Mouse (Mus musculus): ENCODE results near the gene Clic6.

The Clic6 gene

GRCm38 (mm10) chr16:92523351-92523750 lies 37.8 kb downstream of the Clic6 start:
- no peak for DNase-seq (ENCODE audit: low spot score in 2 of 2)

GRCm38 (mm10) chr16:92524651-92525050 lies 39.1 kb downstream of the Clic6 start:
- no peak for DNase-seq (ENCODE audit: low spot score in 2 of 2)

- no peak for DNase-seq (ENCODE audit: low spot score in 2 of 2)
These were observed 40.4 kb downstream of the Clic6 start for GRCm38 (mm10) chr16:92525919-92526318.

DNA sequence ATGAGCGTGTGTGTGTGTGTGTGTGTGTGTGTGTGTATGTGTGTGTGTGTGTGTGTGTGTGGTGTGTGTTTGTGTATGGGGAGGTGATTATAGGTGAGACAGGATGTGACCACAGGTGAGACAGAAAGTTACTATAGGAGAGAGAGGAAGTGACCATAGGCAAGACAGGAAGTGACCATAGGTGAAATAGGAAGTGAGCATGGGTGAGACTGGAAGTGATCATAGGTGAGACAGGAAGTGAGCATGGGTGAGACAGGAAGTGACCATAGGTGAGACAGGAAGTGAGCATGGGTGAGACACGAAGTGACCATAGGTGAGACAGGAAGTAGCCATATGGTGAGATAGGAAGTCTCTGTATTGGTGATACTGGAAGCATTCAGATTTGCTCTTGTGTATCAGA lies 49.7 kb downstream of the Clic6 start:
- DNase-seq (ENCODE audit: low spot score in 2 of 2): no peak

GRCm38 (mm10) chr16:92538356-92538755 lies 52.8 kb downstream of the Clic6 start:
- no peak for DNase-seq (ENCODE audit: low spot score in 2 of 2)

DNA sequence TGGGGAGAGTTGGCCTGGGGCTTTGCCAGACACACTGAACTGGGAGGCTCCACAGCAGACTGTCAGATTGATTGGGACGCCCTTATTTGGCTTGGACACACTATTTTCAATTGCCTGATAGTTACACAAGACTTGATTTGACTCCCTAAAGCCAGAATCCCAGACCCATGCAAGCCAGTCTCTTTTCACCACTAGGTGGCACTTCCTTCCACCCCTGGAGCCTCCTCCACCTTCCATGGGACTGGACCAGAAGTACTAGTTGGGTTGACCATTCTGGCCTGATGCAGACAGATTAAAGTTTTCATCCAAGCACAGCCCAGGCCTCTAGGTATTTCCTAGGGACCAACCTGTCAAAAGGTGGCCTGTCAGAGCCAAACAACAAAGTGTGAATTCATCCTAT lies 58.7 kb downstream of the Clic6 start:
- no peak for DNase-seq (ENCODE audit: low spot score in 2 of 2)

DNA sequence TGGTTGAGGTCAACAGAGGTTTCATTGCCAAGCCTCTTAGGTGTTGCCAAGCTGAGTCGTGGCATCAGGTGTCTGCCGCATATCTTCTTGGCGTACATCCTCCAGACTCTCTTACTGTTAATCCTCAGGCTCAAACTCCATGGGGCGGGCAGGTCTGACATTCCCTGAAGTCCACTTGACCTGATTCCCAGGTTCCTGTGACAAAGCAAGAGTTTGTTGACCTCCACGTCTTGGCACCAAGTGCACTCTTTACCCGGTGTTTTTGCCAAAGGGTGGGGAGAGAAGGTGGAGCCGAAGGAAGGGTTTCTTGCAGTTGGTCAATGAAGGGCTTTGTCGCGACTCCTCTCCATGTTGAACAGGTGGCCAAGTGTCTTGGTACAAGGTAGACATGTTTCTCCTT lies 63.1 kb downstream of the Clic6 start:
- no peak for DNase-seq (ENCODE audit: low spot score in 2 of 2)

- DNase-seq (ENCODE audit: low spot score in 2 of 2): no peak
These were observed 66.0 kb downstream of the Clic6 start for GRCm38 (mm10) chr16:92551266-92552105.

DNA sequence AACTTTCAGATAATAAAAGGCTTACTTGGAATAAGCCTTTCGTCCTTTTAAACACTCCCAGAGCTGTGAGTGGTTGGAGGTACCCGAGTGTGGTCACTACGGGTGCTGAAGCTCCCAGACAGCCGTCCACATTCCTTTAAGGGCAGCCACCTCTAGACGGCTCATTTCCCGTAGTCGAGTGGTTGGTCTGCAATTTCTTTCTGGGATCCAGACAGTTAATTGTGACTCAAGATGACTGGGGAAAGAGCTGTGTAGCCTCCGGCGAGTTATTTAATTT lies 66.5 kb downstream of the Clic6 start:
- DNase-seq (ENCODE audit: low spot score in 2 of 2): no peak

GRCm38 (mm10) chr16:92552858-92553257 lies 67.3 kb downstream of the Clic6 start:
- no peak for DNase-seq (ENCODE audit: low spot score in 2 of 2)

DNA sequence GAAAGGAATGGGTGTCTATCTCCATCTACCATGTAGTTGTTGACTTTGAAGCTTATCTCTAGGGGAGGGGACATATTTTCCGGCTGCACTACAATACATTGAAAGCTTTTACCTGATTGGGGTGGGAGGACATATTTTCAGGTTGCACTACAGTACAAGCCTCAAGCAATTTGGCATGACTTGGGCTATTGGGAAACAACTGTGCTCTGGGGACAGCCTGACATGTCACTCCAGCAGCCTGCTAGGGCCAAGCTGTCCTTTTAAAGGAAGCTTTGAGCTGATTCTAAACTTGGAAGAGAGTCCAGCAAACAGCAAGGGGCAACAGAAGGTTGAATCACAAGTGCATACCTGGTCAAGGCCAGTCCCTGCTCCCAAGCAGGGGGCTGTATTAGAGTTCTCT lies 69.5 kb downstream of the Clic6 start:
- no peak for DNase-seq (ENCODE audit: low spot score in 2 of 2)

DNA sequence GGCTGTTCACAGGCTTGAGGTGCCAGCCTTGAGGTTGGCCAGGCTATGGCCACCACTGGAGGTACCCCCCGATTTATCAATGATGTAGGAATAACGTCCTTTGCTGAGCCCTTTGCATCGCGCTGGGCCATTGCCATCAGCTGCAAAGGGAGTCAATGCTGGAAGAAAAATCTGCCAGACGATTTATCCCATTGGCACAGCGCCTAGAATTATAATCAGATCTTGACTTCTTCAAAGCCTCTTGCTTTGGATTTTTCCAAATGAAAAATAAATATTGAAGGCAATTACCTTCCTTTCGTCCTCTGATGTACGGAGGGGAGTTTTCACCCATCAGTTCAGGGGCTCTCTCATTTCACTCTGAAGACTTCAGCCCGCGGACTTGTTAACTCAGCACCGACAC lies 79.8 kb downstream of the Clic6 start:
- DNase-seq (ENCODE audit: low spot score in 2 of 2): no peak

GRCm38 (mm10) chr16:92565708-92566107 lies 80.2 kb downstream of the Clic6 start:
- peak; percentile 65 to 90 for DNase-seq (ENCODE audit: low spot score in 2 of 2)

GRCm38 (mm10) chr16:92566146-92566545 lies 80.6 kb downstream of the Clic6 start:
- DNase-seq (ENCODE audit: low spot score in 2 of 2): no peak

GRCm38 (mm10) chr16:92571246-92571645 lies 85.7 kb downstream of the Clic6 start:
- no peak for DNase-seq (ENCODE audit: low spot score in 2 of 2)

DNA sequence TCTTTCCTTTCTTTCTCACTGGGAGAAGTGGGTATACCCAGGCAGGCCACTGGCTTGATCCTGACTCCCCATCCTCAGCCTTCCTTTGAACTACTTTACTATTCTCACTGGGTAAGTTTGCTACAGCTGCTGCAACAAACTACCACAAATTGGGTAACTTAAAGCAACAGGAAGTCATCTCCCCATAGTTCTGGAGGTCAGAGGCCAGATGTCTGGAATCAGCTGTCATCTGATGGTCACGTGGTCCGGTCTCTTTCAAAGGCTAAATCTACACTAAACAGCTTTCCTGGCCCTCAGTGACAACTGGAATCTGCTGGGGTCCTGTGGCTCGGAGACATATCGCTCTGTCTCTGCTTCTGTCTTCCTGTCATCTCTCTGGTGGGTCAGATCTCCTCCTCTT lies 87.7 kb downstream of the Clic6 start:
- no peak for DNase-seq (ENCODE audit: low spot score in 2 of 2)

- no peak for DNase-seq (ENCODE audit: low spot score in 2 of 2)
These were observed 90.3 kb downstream of the Clic6 start for GRCm38 (mm10) chr16:92575792-92576191.

DNA sequence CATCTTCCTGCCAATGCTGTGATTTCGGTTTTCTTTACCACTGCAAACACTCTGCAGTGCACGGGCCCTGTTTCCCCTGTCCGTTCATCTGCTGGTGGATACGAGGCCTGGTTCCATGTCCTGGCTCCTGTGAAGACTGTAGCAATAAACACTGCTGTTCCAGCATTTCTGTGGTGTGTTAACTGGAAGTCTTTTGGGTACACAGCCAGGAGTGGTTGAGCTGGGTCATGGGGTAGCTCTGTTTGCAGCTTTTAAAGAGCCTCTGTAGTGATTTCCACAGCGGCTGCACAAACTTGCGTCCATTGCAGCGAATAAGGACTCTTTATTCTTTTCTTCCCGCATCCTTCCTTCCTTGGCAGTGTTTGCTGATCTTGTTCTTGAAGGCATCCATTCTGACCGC lies 91.8 kb downstream of the Clic6 start:
- no peak for DNase-seq (ENCODE audit: low spot score in 2 of 2)

- no peak for DNase-seq (ENCODE audit: low spot score in 2 of 2)
These were observed 93.5 kb downstream of the Clic6 start for GRCm38 (mm10) chr16:92578915-92579653.

DNA sequence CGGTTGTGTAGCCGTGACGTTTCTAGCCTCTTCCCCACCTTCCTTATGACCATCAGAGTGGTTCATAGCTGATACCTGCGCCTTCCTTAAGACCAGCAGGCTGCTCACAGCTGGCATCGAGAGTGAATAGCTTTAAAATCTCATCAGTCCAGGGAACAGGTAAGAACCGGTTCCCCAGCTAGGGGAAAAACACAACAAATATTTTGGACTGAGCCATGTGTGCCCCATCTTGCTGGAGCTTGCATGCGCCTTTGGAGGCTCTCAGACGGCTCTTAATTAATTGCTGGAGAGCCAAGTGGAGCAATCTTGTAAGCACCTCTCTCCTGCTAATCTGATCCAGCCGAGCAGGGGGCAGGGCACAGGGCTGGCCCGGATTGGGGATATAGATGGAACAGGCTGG lies 95.4 kb downstream of the Clic6 start:
- DNase-seq (ENCODE audit: low spot score in 2 of 2): no peak

- no peak for DNase-seq (ENCODE audit: low spot score in 2 of 2)
These were observed 96.2 kb downstream of the Clic6 start for GRCm38 (mm10) chr16:92581767-92582166.

- no peak for DNase-seq (ENCODE audit: low spot score in 2 of 2)
These were observed 102.3 kb downstream of the Clic6 start for GRCm38 (mm10) chr16:92587836-92588235.

All from spleen, postnatal 4 days (tissue).